ENCODE assay signal across 8 mouse cellular contexts in the genomic region with DNA sequence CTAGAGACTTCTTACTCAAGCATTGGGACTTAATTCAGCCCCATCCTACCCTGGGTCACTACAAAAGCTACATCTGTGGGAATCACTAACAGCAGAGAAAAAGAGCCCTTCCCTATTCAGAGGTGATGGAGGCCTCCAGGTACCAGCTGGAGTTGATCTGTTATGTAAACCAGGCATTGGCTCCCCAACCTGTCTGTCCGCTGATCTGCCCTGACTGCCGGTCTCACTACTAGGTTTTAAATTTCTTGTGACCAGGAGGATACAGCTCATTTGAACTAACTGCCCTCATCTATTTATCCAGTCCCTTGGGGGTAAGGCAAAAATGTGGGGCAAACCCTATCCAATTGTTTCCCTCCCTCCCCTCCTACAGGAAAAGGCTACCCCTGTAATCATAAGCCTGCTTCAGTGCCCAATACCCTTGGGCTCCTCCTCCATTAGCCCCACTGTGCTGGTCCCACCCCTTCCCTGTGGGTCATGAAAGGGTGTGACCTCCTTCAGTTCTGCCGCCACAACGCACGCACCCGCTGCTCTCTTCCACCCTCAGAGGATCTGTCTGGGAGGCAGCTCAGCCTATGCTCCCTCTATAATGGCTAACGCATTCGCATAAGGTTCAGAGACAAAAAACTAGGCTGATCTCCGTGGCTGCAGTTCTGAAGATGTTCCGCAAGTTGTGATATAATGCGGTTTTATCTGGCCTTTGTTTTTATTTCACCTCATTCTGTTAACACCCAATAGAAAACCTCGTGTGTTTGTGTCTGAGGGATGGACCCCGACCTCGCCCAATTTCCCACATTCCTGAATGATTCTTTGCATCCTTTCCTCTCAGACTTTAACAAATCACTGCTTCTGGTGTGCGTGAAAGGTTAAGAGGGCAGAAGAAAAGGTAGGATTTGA. TPM values are rescaled to one million over a fixed set of nuclear protein-coding genes. Genes with fewer than 3 reads are reported as not detected.
DNase-seq lines count a peak whose midpoint lies in the region; ATAC-seq and TF ChIP-seq lines count a peak whose summit lies in the region.

No protein-coding gene starts in this region.

- no peaks in the 10 kb centered on the region for H3K36me3 ChIP-seq in forebrain, postnatal 0 days (ENCODE audit: insufficient read depth)
- H3K36me3 ChIP-seq in hindbrain, embryonic 15.5 days: no peaks in the 10 kb centered on the region
- H3K36me3 ChIP-seq in neural tube, embryonic 13.5 days: 0 out of 2 replicates have a peak, but pooled peaks cover 3% of the 10 kb centered on the region

- DNase-seq in ovary, postnatal 36 days (ENCODE audit: low spot score): peak; percentile 42
- no peak for DNase-seq in ovary, postnatal 14 days (ENCODE audit: low spot score)
- peak; percentile 54 for DNase-seq in cerebellum, adult 11 months
- peak; percentile 69 for DNase-seq in forebrain, postnatal 0 days
- DNase-seq in lung, adult 2 months: peak; percentile 37
- no peak for DNase-seq in adipocyte (ENCODE audit: low spot score)

- TF ChIP-seq CTCF in forebrain, postnatal 0 days (IDR thresholded peaks at IDR 0.05; ENCODE audit: low read depth): no peak
- TF ChIP-seq CTCF in lung, adult 2 months (IDR thresholded peaks at IDR 0.05; ENCODE audit: insufficient read depth, low read length): no peak

- ATAC-seq in forebrain, postnatal 0 days: peak; percentile 30
- ATAC-seq in hindbrain, embryonic 15.5 days (ENCODE audit: low FRiP score, low read depth): peak; percentile 55; the same call in 1 of the 2 replicates
- peak; percentile 29 for ATAC-seq in neural tube, embryonic 13.5 days (ENCODE audit: low read depth)

- H3K9me3 ChIP-seq in forebrain, postnatal 0 days (ENCODE audit: low read length): no peaks in the 10 kb centered on the region
- no peaks in the 10 kb centered on the region for H3K9me3 ChIP-seq in hindbrain, embryonic 15.5 days
- no peaks in the 10 kb centered on the region for H3K9me3 ChIP-seq in neural tube, embryonic 13.5 days

- no peaks in the 10 kb centered on the region for H3K27me3 ChIP-seq in forebrain, postnatal 0 days (ENCODE audit: insufficient read depth, low read length)
- no peaks in the 10 kb centered on the region for H3K27me3 ChIP-seq in hindbrain, embryonic 15.5 days
- H3K27me3 ChIP-seq in neural tube, embryonic 13.5 days: no peaks in the 10 kb centered on the region

- H3K9ac ChIP-seq in forebrain, postnatal 0 days: peak overlapping the region; percentile 100
- H3K9ac ChIP-seq in hindbrain, embryonic 15.5 days: peak overlapping the region; percentile 100
- H3K9ac ChIP-seq in neural tube, embryonic 13.5 days: peak overlapping the region; percentile 100

- peaks cover 11% of the 10 kb centered on the region; the same call in 1 of the 2 replicates for H3K4me1 ChIP-seq in forebrain, postnatal 0 days (ENCODE audit: insufficient read depth)
- peaks cover 26% of the 10 kb centered on the region for H3K4me1 ChIP-seq in hindbrain, embryonic 15.5 days (replicated peaks)
- H3K4me1 ChIP-seq in lung, adult 2 months (ENCODE audit: control insufficient read depth, insufficient read depth, low read length): peaks cover 11% of the 10 kb centered on the region; the same call in 1 of the 2 replicates
- H3K4me1 ChIP-seq in neural tube, embryonic 13.5 days (replicated peaks): peaks cover 38% of the 10 kb centered on the region

- WGBS in forebrain, postnatal 0 days: 5% methylated on average over 15 of the region's 15 CpGs
- 2% methylated on average over 15 of the region's 15 CpGs for WGBS in hindbrain, embryonic 15.5 days
- 14% methylated on average over 15 of the region's 15 CpGs for WGBS in lung, adult 2 months
- 2% methylated on average over 15 of the region's 15 CpGs for WGBS in neural tube, embryonic 13.5 days

- peak overlapping the region; percentile 78 for H3K4me3 ChIP-seq in forebrain, postnatal 0 days (ENCODE audit: low read depth, low read length)
- H3K4me3 ChIP-seq in hindbrain, embryonic 15.5 days: peak overlapping the region; percentile 95
- peak overlapping the region; percentile 45 for H3K4me3 ChIP-seq in lung, adult 2 months (replicated peaks; ENCODE audit: extremely low read depth, low read depth, low read length)
- peak overlapping the region; percentile 89 for H3K4me3 ChIP-seq in neural tube, embryonic 13.5 days

- peak; percentile 82; the same call in 1 of the 2 replicates for TF ChIP-seq POLR2A in lung, adult 2 months (IDR thresholded peaks at IDR 0.05; ENCODE audit: borderline replicate concordance, extremely low read depth, low read depth, low read length)

- H3K27ac ChIP-seq in forebrain, postnatal 0 days (ENCODE audit: low read depth, low read length): peak overlapping the region; percentile 99
- peak overlapping the region; percentile 99 for H3K27ac ChIP-seq in hindbrain, embryonic 15.5 days (replicated peaks)
- H3K27ac ChIP-seq in neural tube, embryonic 13.5 days (replicated peaks): peak overlapping the region; percentile 96

- H3K4me2 ChIP-seq in forebrain, postnatal 0 days (ENCODE audit: low read depth): peak overlapping the region; percentile 79
- H3K4me2 ChIP-seq in hindbrain, embryonic 15.5 days: peak overlapping the region; percentile 69
- peak overlapping the region; percentile 66 for H3K4me2 ChIP-seq in neural tube, embryonic 13.5 days

RNA-seq across cellular contexts. Expression of gene Tmsb10, which starts 2.1 kb away (rescaled TPM):
- 862 and 4,132 TPM in 2 replicates for total RNA-seq in forebrain, postnatal 0 days (2014; rRNA removed)
- 5,770 and 6,801 TPM in 2 replicates for polyA plus RNA-seq in forebrain, postnatal 0 days (2015; fragmentation: Nextera tagmentation; extraction: Ambion mirVana)
- 4,825 and 4,870 TPM in 2 replicates for polyA plus RNA-seq in hindbrain, embryonic 15.5 days (2015; fragmentation: Nextera tagmentation; extraction: Ambion mirVana)
- polyA plus RNA-seq in lung, adult 2 months (2012; rRNA removed): 76.1 and 85.7 TPM in 2 replicates
- 4,458 and 5,080 TPM in 2 replicates for polyA plus RNA-seq in neural tube, embryonic 13.5 days (2015; fragmentation: Nextera tagmentation; extraction: Ambion mirVana)

RNA-seq across cellular contexts. Expression of gene Kcmf1, which starts 56.7 kb away (rescaled TPM):
- total RNA-seq in forebrain, postnatal 0 days (2014; rRNA removed): 80.5 and 87.7 TPM in 2 replicates
- 46.4 and 50.1 TPM in 2 replicates for polyA plus RNA-seq in forebrain, postnatal 0 days (2015; fragmentation: Nextera tagmentation; extraction: Ambion mirVana)
- polyA plus RNA-seq in hindbrain, embryonic 15.5 days (2015; fragmentation: Nextera tagmentation; extraction: Ambion mirVana): 38.8 and 46.2 TPM in 2 replicates
- 108 and 150 TPM in 2 replicates for polyA plus RNA-seq in lung, adult 2 months (2012; rRNA removed)
- polyA plus RNA-seq in neural tube, embryonic 13.5 days (2015; fragmentation: Nextera tagmentation; extraction: Ambion mirVana): 34.4 and 35.1 TPM in 2 replicates

Comparison
In these comparisons a context has a peak if more than half of its experiments do, and no peak if none do; other contexts are left out.
1. DNase-seq: peak in ovary, postnatal 36 days (single experiment), cerebellum, adult 11 months (single experiment), forebrain, postnatal 0 days (single experiment) and lung, adult 2 months (single experiment); none in ovary, postnatal 14 days (single experiment) and adipocyte (single experiment).
2. H3K4me3 ChIP-seq: peak in every context shown above with its lines; median percentile 95 in hindbrain, embryonic 15.5 days; 89 in neural tube, embryonic 13.5 days; 78 in forebrain, postnatal 0 days; 45 in lung, adult 2 months.
3. RNA of gene Tmsb10, which starts 2.1 kb away (polyA plus RNA-seq): 5,770 to 6,801 TPM in forebrain, postnatal 0 days, 4,458 to 5,080 TPM in neural tube, embryonic 13.5 days and 4,825 to 4,870 TPM in hindbrain, embryonic 15.5 days; 76.1 to 85.7 TPM in lung, adult 2 months; every median in the first group is over 10 times any median in the second.
4. Peak in every context shown above with its lines, with median percentiles within 50 percentile points of each other: ATAC-seq, H3K27ac ChIP-seq, H3K4me2 ChIP-seq and H3K9ac ChIP-seq.